Mouse (Mus musculus): ENCODE measurements around the gene Osm.

- TF ChIP-seq CTCF (IDR thresholded peaks at IDR 0.05; ENCODE audit: low read depth) = no peak
- TF ChIP-seq EP300 (IDR thresholded peaks at IDR 0.05; ENCODE audit: low read depth) = no peak
These were observed 3.9 kb downstream of the Osm start for GRCm38 (mm10) chr11:4240151-4240550.
